Mouse (Mus musculus): ENCODE data around the gene Col4a1. TPM values are rescaled to one million over a fixed set of nuclear protein-coding genes. Genes with fewer than 3 reads are reported as not detected.

Gene Col4a1
- polyA plus RNA-seq, 1 experiment = 0.24 TPM

- H3K27me3 ChIP-seq (ENCODE audit: control insufficient read depth) = no peaks in the 10 kb centered on the region
- no peak overlapping the region for H3K4me3 ChIP-seq (replicated peaks)
- no peak for TF ChIP-seq TAL1 (IDR thresholded peaks at IDR 0.05; ENCODE audit: low read length)
- H3K36me3 ChIP-seq (ENCODE audit: control insufficient read depth) = no peaks in the 10 kb centered on the region
- no peaks in the 10 kb centered on the region for H3K4me1 ChIP-seq (ENCODE audit: control insufficient read depth)
- H3K9me3 ChIP-seq (ENCODE audit: control insufficient read depth, low read length) = no peaks in the 10 kb centered on the region
Measured at GRCm38 (mm10) chr8:11254510-11254909, 58.1 kb downstream of the Col4a1 start.

- H3K9me3 ChIP-seq (ENCODE audit: control insufficient read depth, low read length) = no peaks in the 10 kb centered on the region
- no peaks in the 10 kb centered on the region for H3K27me3 ChIP-seq (ENCODE audit: control insufficient read depth)
- TF ChIP-seq TAL1 (IDR thresholded peaks at IDR 0.05; ENCODE audit: low read length) = no peak
- TF ChIP-seq GATA1 (IDR thresholded peaks at IDR 0.05; ENCODE audit: low read length) = no peak
- no peak overlapping the region for H3K4me3 ChIP-seq (replicated peaks)
- H3K36me3 ChIP-seq (ENCODE audit: control insufficient read depth) = no peaks in the 10 kb centered on the region
- H3K4me1 ChIP-seq (ENCODE audit: control insufficient read depth) = no peaks in the 10 kb centered on the region
Measured at GRCm38 (mm10) chr8:11253556-11253955, 59.1 kb downstream of the Col4a1 start.

- TF ChIP-seq GATA1 (IDR thresholded peaks at IDR 0.05; ENCODE audit: low read length) (no peak), TAL1 (IDR thresholded peaks at IDR 0.05; ENCODE audit: low read length) (no peak)
- H3K27me3 ChIP-seq (ENCODE audit: control insufficient read depth) = no peaks in the 10 kb centered on the region
Measured at GRCm38 (mm10) chr8:11253041-11253440, 59.6 kb downstream of the Col4a1 start.

GRCm38 (mm10) chr8:11252235-11252774 lies 60.3 kb downstream of the Col4a1 start:
- TF ChIP-seq GATA1 (IDR thresholded peaks at IDR 0.05; ENCODE audit: low read length) (no peak), TAL1 (IDR thresholded peaks at IDR 0.05; ENCODE audit: low read length) (no peak)
- no peak overlapping the region for H3K4me3 ChIP-seq (replicated peaks)
- H3K4me1 ChIP-seq (ENCODE audit: control insufficient read depth) = no peaks in the 10 kb centered on the region
- no peaks in the 10 kb centered on the region for H3K9me3 ChIP-seq (ENCODE audit: control insufficient read depth, low read length)
- no peaks in the 10 kb centered on the region for H3K36me3 ChIP-seq (ENCODE audit: control insufficient read depth)
- H3K27me3 ChIP-seq (ENCODE audit: control insufficient read depth) = no peaks in the 10 kb centered on the region

More at GRCm38 (mm10) chr8:11253041-11253440, 59.6 kb downstream of the Col4a1 start:
- Histone ChIP-seq H3K4me1 (ENCODE audit: control insufficient read depth) (no peaks in the 10 kb centered on the region), H3K4me3 (replicated peaks) (no peak overlapping the region), H3K9me3 (ENCODE audit: control insufficient read depth, low read length) (no peaks in the 10 kb centered on the region), H3K36me3 (ENCODE audit: control insufficient read depth) (no peaks in the 10 kb centered on the region)

GRCm38 (mm10) chr8:11250149-11250548 lies 62.5 kb downstream of the Col4a1 start:
- H3K4me3 ChIP-seq (replicated peaks) = no peak overlapping the region
- H3K27me3 ChIP-seq (ENCODE audit: control insufficient read depth) = no peaks in the 10 kb centered on the region
- H3K4me1 ChIP-seq (ENCODE audit: control insufficient read depth) = no peaks in the 10 kb centered on the region
- no peaks in the 10 kb centered on the region for H3K9me3 ChIP-seq (ENCODE audit: control insufficient read depth, low read length)
- TF ChIP-seq TAL1 (IDR thresholded peaks at IDR 0.05; ENCODE audit: low read length) (no peak), GATA1 (IDR thresholded peaks at IDR 0.05; ENCODE audit: low read length) (no peak)
- H3K36me3 ChIP-seq (ENCODE audit: control insufficient read depth) = no peaks in the 10 kb centered on the region; the same call in 1 of the 2 replicates

GRCm38 (mm10) chr8:11249541-11250058 lies 63.0 kb downstream of the Col4a1 start:
- Histone ChIP-seq H3K36me3 (ENCODE audit: control insufficient read depth) (no peaks in the 10 kb centered on the region; the same call in 1 of the 2 replicates), H3K9me3 (ENCODE audit: control insufficient read depth, low read length) (no peaks in the 10 kb centered on the region), H3K4me1 (ENCODE audit: control insufficient read depth) (no peaks in the 10 kb centered on the region), H3K4me3 (replicated peaks) (no peak overlapping the region), H3K27me3 (ENCODE audit: control insufficient read depth) (no peaks in the 10 kb centered on the region)
- TF ChIP-seq TAL1 (IDR thresholded peaks at IDR 0.05; ENCODE audit: low read length) (no peak), GATA1 (IDR thresholded peaks at IDR 0.05; ENCODE audit: low read length) (no peak)

- H3K27me3 ChIP-seq (ENCODE audit: control insufficient read depth) = no peaks in the 10 kb centered on the region
- H3K4me3 ChIP-seq (replicated peaks) = no peak overlapping the region
- H3K4me1 ChIP-seq (ENCODE audit: control insufficient read depth) = no peaks in the 10 kb centered on the region
- TF ChIP-seq TAL1 (IDR thresholded peaks at IDR 0.05; ENCODE audit: low read length) = no peak
- no peak for TF ChIP-seq GATA1 (IDR thresholded peaks at IDR 0.05; ENCODE audit: low read length)
- no peaks in the 10 kb centered on the region for H3K9me3 ChIP-seq (ENCODE audit: control insufficient read depth, low read length)
- no peaks in the 10 kb centered on the region; the same call in 1 of the 2 replicates for H3K36me3 ChIP-seq (ENCODE audit: control insufficient read depth)
Measured at GRCm38 (mm10) chr8:11248712-11249111, 63.9 kb downstream of the Col4a1 start.

GRCm38 (mm10) chr8:11241488-11241887 lies 71.1 kb downstream of the Col4a1 start:
- Histone ChIP-seq H3K27me3 (ENCODE audit: control insufficient read depth) (no peaks in the 10 kb centered on the region), H3K9me3 (ENCODE audit: control insufficient read depth, low read length) (no peaks in the 10 kb centered on the region)

GRCm38 (mm10) chr8:11234879-11235210 lies 77.8 kb downstream of the Col4a1 start:
- Histone ChIP-seq H3K36me3 (ENCODE audit: control insufficient read depth) (no peaks in the 10 kb centered on the region; the same call in 1 of the 2 replicates), H3K4me1 (ENCODE audit: control insufficient read depth) (no peaks in the 10 kb centered on the region), H3K27me3 (ENCODE audit: control insufficient read depth) (no peaks in the 10 kb centered on the region), H3K9me3 (ENCODE audit: control insufficient read depth, low read length) (no peaks in the 10 kb centered on the region), H3K4me3 (replicated peaks) (no peak overlapping the region)
- no peak for TF ChIP-seq TAL1 (IDR thresholded peaks at IDR 0.05; ENCODE audit: low read length)

More at GRCm38 (mm10) chr8:11241488-11241887, 71.1 kb downstream of the Col4a1 start:
- H3K36me3 ChIP-seq (ENCODE audit: control insufficient read depth) = no peaks in the 10 kb centered on the region; the same call in 1 of the 2 replicates
- TF ChIP-seq TAL1 (IDR thresholded peaks at IDR 0.05; ENCODE audit: low read length) = no peak
- no peak for TF ChIP-seq GATA1 (IDR thresholded peaks at IDR 0.05; ENCODE audit: low read length)
- no peaks in the 10 kb centered on the region for H3K4me1 ChIP-seq (ENCODE audit: control insufficient read depth)
- H3K4me3 ChIP-seq (replicated peaks) = no peak overlapping the region

Measured in erythroblast, embryonic 14.5 days (primary cell).